Mouse (Mus musculus): Measurements from ENCODE around the gene Chchd1. TPM values are rescaled to one million over a fixed set of nuclear protein-coding genes. Genes with fewer than 3 reads are reported as not detected.
A peak's percentile ranks its signal among the peaks of the same experiment; 100 is the strongest.

Chchd1 gene
- 194 and 196 TPM in 2 replicates for polyA plus RNA-seq (2015; fragmentation: Nextera tagmentation; extraction: Ambion mirVana)

GRCm38 (mm10) chr14:20702741-20703381 lies at the start of gene Chchd1:
Gene Chchd1, plus strand, starts transcription at chr14:20703006.
- H3K4me3 ChIP-seq = peak within 1 kb of the TSS; percentile 85
- peak within 1 kb of the TSS; percentile 89 for H3K27ac ChIP-seq
- H3K9me3 ChIP-seq = no peaks in the 10 kb centered on the region
- peaks cover 32% of the 10 kb centered on the region for H3K36me3 ChIP-seq
- peak within 1 kb of the TSS; percentile 67 for H3K4me2 ChIP-seq (replicated peaks)
- WGBS = under 1% methylated on average over 61 of the region's 61 CpGs
- ATAC-seq (ENCODE audit: low FRiP score, low read depth) = peak; percentile 64; the same call in 1 of the 2 replicates
- H3K9ac ChIP-seq = peak within 1 kb of the TSS; percentile 89
- H3K4me1 ChIP-seq = peaks cover 44% of the 10 kb centered on the region
- H3K27me3 ChIP-seq = no peaks in the 10 kb centered on the region

DNA sequence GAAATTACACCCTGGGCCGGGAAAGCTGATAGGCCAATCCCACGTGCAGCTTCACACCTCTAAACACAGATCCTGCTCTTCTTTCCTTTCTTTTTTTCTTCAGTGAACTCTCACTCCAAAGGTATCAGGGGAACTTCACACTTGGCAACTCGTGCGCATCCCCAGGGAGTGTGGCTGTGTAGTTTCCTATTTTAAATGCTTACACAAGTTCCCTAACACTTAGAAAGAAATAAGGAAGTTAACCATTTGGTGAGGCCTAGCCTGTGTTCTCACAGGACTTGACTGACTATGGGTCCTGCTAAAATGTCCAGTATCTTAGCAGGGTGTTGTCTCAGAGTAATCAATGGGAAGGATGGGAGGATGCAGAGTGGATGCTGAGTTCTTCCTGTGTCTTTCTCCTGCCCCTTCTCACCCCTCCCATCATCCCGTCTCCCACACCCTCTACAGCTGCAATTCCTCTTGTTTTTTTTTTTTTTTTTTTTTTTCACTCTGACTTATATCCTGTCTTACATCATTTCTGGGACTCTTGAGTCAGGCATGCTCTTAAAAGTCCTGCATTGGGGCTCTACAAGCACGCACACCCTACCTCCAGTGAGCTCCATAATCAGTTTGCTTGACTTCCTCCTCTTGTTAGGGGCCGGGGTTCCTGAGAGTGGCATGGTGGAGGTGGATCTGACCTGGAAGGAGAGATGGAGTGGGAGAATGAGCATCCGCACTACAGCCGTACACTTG lies 48.0 kb upstream of the Chchd1 start:
- Histone ChIP-seq H3K27me3 (no peaks in the 10 kb centered on the region), H3K4me1 (no peaks in the 10 kb centered on the region), H3K36me3 (no peaks in the 10 kb centered on the region), H3K27ac (no peak overlapping the region), H3K4me2 (replicated peaks) (no peak overlapping the region), H3K4me3 (no peak overlapping the region), H3K9ac (no peak overlapping the region), H3K9me3 (no peaks in the 10 kb centered on the region)
- no peak for ATAC-seq (ENCODE audit: low FRiP score, low read depth)
- 71% methylated on average over 9 of the region's 9 CpGs for WGBS

- Histone ChIP-seq H3K4me1 (peaks cover 6% of the 10 kb centered on the region), H3K36me3 (no peaks in the 10 kb centered on the region), H3K9me3 (no peaks in the 10 kb centered on the region), H3K9ac (no peak overlapping the region), H3K4me2 (replicated peaks) (no peak overlapping the region), H3K27ac (no peak overlapping the region), H3K4me3 (no peak overlapping the region), H3K27me3 (no peaks in the 10 kb centered on the region)
- 71% methylated on average over 9 of the region's 9 CpGs for WGBS
- no peak for ATAC-seq (ENCODE audit: low FRiP score, low read depth)
These were observed 47.1 kb upstream of the Chchd1 start for GRCm38 (mm10) chr14:20655731-20656130.

DNA sequence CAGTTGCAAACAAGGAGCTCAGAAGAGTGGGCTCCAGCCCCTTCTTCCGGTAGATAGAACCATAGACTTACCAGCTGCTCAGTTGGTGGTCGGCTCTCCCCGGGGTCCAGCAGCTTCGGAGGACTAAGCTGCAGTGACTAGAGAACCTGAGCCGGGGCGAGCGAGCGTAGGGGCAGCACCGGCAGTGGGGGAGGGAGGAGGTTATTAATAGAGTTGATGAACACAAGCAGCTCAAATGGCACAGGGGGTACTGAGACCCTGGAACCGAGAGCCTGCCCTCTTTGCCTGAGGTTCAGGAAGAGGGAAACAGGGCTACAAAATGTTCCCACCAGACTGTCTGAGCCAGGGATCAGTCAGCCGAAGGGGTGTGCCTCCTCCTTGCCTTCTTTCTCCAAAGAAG lies 46.4 kb upstream of the Chchd1 start, which contains the start of gene Myoz1:
Myoz1 (minus strand) TSS at position 180 of the 400 bp plus-strand sequence.
- 38% methylated on average over 11 of the region's 11 CpGs for WGBS
- no peaks in the 10 kb centered on the region for H3K9me3 ChIP-seq
- no peaks in the 10 kb centered on the region for H3K36me3 ChIP-seq
- H3K4me3 ChIP-seq = no peak within 1 kb of the TSS
- no peak within 1 kb of the TSS for H3K9ac ChIP-seq
- no peak within 1 kb of the TSS for H3K27ac ChIP-seq
- H3K4me1 ChIP-seq = peaks cover 6% of the 10 kb centered on the region
- H3K27me3 ChIP-seq = no peaks in the 10 kb centered on the region
- no peak within 1 kb of the TSS for H3K4me2 ChIP-seq (replicated peaks)
- ATAC-seq (ENCODE audit: low FRiP score, low read depth) = no peak

DNA sequence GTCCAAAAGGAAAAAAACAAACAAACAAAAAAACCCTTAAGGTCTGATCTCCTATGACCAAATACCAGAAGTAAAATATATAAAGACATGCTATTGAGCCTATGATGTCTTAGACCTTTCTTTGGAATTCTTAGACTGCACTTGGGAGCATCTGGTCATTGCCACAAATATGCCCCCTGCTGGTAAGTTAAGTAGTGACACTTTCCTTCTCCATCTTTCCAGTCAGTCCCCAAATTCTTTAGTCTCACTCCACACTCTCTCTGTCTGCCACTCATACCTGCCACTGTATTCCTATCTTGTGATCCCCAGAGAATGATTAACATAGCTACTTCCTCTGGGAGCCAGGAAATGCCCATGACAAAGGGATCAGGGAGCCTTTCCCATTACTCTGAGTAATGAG lies 44.5 kb upstream of the Chchd1 start:
- no peak overlapping the region for H3K4me3 ChIP-seq
- H3K9ac ChIP-seq = no peak overlapping the region
- no peaks in the 10 kb centered on the region for H3K36me3 ChIP-seq
- H3K27me3 ChIP-seq = no peaks in the 10 kb centered on the region
- H3K27ac ChIP-seq = no peak overlapping the region
- H3K4me1 ChIP-seq = peaks cover 25% of the 10 kb centered on the region
- no peak for ATAC-seq (ENCODE audit: low FRiP score, low read depth)
- no peak overlapping the region for H3K4me2 ChIP-seq (replicated peaks)
- H3K9me3 ChIP-seq = no peaks in the 10 kb centered on the region

GRCm38 (mm10) chr14:20658902-20659301 lies 43.9 kb upstream of the Chchd1 start:
- Histone ChIP-seq H3K36me3 (no peaks in the 10 kb centered on the region), H3K27ac (no peak overlapping the region), H3K27me3 (no peaks in the 10 kb centered on the region), H3K9me3 (no peaks in the 10 kb centered on the region), H3K4me3 (no peak overlapping the region), H3K4me1 (peaks cover 30% of the 10 kb centered on the region), H3K9ac (no peak overlapping the region), H3K4me2 (replicated peaks) (no peak overlapping the region)
- no peak for ATAC-seq (ENCODE audit: low FRiP score, low read depth)
- 81% methylated on average over 6 of the region's 6 CpGs for WGBS

- Histone ChIP-seq H3K9me3 (no peaks in the 10 kb centered on the region), H3K9ac (no peak overlapping the region), H3K36me3 (no peaks in the 10 kb centered on the region), H3K4me2 (replicated peaks) (no peak overlapping the region), H3K4me3 (no peak overlapping the region), H3K27me3 (no peaks in the 10 kb centered on the region), H3K4me1 (peaks cover 38% of the 10 kb centered on the region), H3K27ac (no peak overlapping the region)
- WGBS = 99% methylated on average over 7 of the region's 7 CpGs
- no peak for ATAC-seq (ENCODE audit: low FRiP score, low read depth)
These were observed 43.1 kb upstream of the Chchd1 start for GRCm38 (mm10) chr14:20659687-20660086.

DNA sequence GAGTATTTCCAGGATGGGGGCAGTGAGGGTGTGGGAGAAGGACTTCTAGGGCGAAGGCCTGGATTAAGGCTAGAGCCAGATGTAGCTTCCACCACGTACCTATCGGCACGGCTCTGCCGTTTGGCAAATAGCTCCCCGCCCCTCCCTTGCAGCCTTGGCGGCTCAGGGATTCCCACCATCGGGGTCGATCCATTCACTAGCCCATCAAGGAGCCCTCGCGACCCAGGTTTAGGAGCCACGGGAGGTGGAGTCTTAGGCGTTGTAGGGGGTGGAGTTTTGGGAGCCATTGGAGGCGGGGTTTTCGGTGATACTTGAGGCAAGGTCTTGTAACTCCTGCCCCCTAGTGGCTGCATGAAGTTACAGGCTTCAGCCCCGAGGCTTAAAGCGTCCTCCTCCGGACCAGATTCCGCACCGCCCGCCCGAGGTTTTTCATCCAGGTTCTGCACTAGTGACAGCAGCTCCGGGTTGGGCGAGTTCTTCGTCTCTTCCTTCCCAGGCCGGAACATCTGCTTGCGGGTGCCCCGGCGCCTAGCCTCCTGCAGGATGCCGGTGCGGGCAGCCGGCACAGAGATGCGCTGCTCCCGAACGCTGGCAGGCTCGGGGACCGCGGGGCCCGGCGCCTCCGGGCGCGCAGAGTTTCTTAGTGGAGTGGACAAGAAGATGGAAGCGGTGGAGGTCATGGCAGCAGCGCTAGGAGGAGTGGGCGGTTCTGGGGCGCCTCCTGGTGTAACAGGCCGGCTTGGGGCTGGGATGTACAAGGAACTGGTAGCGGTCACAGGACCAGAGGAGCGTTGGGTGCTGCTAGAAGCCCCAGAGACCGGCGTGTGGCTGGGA lies 41.8 kb upstream of the Chchd1 start:
- no peaks in the 10 kb centered on the region for H3K36me3 ChIP-seq
- peak overlapping the region; percentile 83 for H3K9ac ChIP-seq
- H3K4me2 ChIP-seq (replicated peaks) = peak overlapping the region; percentile 86
- H3K9me3 ChIP-seq = no peaks in the 10 kb centered on the region
- H3K27ac ChIP-seq = peak overlapping the region; percentile 95
- ATAC-seq (ENCODE audit: low FRiP score, low read depth) = peak; percentile 82
- WGBS = 2% methylated on average over 52 of the region's 52 CpGs
- H3K27me3 ChIP-seq = peaks cover 3% of the 10 kb centered on the region; the same call in 1 of the 2 replicates
- peak overlapping the region; percentile 71 for H3K4me3 ChIP-seq
- peaks cover 41% of the 10 kb centered on the region for H3K4me1 ChIP-seq

DNA sequence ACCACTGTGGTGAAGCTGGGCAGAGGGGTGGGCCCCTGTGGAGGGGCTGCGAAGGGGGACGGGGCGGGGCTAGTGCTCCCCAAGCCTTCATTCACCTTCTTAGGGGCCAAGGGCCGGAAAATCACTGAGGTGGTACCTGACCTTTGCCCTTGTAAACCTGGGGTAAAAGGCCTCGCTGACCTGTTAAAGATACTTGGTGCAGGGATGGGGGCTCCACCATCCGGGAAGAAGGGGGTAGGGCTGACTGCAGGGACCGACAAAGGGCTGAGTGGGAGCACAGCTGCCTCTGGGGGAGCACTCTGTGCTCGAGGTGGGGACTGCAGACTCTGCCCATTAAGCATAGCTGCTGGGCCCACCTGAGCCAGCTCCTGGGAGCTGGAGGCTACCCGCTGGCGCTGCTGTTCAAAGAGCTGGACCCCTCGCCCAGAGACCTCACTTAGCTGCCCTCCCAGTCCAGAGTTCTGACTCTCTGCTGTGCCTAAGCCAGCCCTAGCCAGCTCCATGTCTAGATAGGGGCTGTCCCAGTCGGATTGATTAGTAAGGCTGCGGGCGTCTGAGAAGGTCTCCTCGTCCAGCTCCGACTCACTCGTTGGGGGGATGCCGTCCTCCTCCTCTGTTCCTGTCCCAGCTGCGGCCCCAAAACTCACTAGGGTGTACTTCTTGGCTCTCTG lies 41.0 kb upstream of the Chchd1 start:
- Histone ChIP-seq H3K4me3 (peak overlapping the region; percentile 71), H3K4me2 (replicated peaks) (peak overlapping the region; percentile 86), H3K4me1 (peaks cover 41% of the 10 kb centered on the region), H3K27me3 (peaks cover 8% of the 10 kb centered on the region; the same call in 1 of the 2 replicates), H3K9me3 (no peaks in the 10 kb centered on the region), H3K9ac (peak overlapping the region; percentile 83), H3K36me3 (no peaks in the 10 kb centered on the region), H3K27ac (peak overlapping the region; percentile 95)
- WGBS = 7% methylated on average over 16 of the region's 19 CpGs
- ATAC-seq (ENCODE audit: low FRiP score, low read depth) = peak; percentile 20; the same call in 1 of the 2 replicates

GRCm38 (mm10) chr14:20662740-20663139 lies 40.1 kb upstream of the Chchd1 start:
- H3K4me2 ChIP-seq (replicated peaks) = peak overlapping the region; percentile 86
- no peak overlapping the region for H3K27ac ChIP-seq
- H3K9me3 ChIP-seq = no peaks in the 10 kb centered on the region
- H3K4me1 ChIP-seq = peaks cover 41% of the 10 kb centered on the region
- peaks cover 8% of the 10 kb centered on the region; the same call in 1 of the 2 replicates for H3K27me3 ChIP-seq
- no peaks in the 10 kb centered on the region for H3K36me3 ChIP-seq
- WGBS = 83% methylated on average over 3 of the region's 3 CpGs
- H3K4me3 ChIP-seq = peak overlapping the region; percentile 71
- ATAC-seq (ENCODE audit: low FRiP score, low read depth) = no peak
- H3K9ac ChIP-seq = peak overlapping the region; percentile 83; the same call in 1 of the 2 replicates

- H3K4me3 ChIP-seq = peak overlapping the region; percentile 71
These were observed 39.2 kb upstream of the Chchd1 start for GRCm38 (mm10) chr14:20663601-20664000.

More at GRCm38 (mm10) chr14:20663601-20664000, 39.2 kb upstream of the Chchd1 start:
- no peak for ATAC-seq (ENCODE audit: low FRiP score, low read depth)
- H3K27ac ChIP-seq = peak overlapping the region; percentile 79; the same call in 1 of the 2 replicates
- no peaks in the 10 kb centered on the region for H3K9me3 ChIP-seq
- peak overlapping the region; percentile 41 for H3K4me2 ChIP-seq (replicated peaks)
- H3K27me3 ChIP-seq = peaks cover 16% of the 10 kb centered on the region
- no peaks in the 10 kb centered on the region for H3K36me3 ChIP-seq
- WGBS = 58% methylated on average over 2 of the region's 2 CpGs
- H3K4me1 ChIP-seq = peaks cover 41% of the 10 kb centered on the region
- peak overlapping the region; percentile 31 for H3K9ac ChIP-seq
